Mouse (Mus musculus) testis, adult 2 months (tissue): ENCODE measurements around the gene Pcnx4.

Experiments
- CTCF ChIP-seq: fragments of 200-500 bp; IDR thresholded peaks from 2 replicates; pipeline ENCODE4 v1.5.1; 2012; ENCODE audit warnings: low read depth, mild to moderate bottlenecking, inconsistent platforms, low read length, moderate library complexity; ENCODE audit not compliant: control insufficient read depth, insufficient read depth, insufficient replicate concordance
- POLR2A ChIP-seq: fragments of 200-500 bp; IDR thresholded peaks from 2 replicates; pipeline ENCODE4 v1.6.1; 2012; ENCODE audit warnings: low read depth, mild to moderate bottlenecking, inconsistent platforms, low read length, moderate library complexity; ENCODE audit not compliant: control insufficient read depth

DNA sequence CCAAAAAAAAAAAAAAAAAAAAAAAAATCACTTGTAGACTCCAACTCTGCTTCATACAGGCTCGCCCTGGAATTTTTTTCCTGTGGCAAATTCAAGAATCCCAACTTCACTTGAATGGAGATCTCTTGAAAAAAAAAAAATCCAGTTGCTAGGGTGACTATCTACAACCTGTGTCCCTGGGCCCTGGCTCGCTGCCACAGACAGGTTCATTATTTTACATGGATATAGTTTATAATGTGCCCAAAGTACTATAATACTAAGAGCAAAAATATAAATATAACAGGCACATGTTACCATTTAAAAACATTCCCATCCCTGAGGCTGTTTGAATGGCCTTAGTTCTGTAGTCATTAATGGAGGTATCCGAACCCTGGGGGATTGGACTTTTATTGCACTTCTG lies 584 bp upstream of the Pcnx4 start:
- no peak for TF ChIP-seq CTCF
- no peak for TF ChIP-seq POLR2A
